Mouse (Mus musculus): ENCODE data around the gene Rpl18.

Rpl18 gene

GRCm38 (mm10) chr7:45715090-45715708, at the start of gene Rpl18:
TSS of gene Rpl18 (plus strand) at chr7:45715457.
- DNase-seq, result peak; percentile 99

GRCm38 (mm10) chr7:45666161-45666560, 49.1 kb upstream of the Rpl18 start, which contains the start of gene Fut2:
TSS of gene Fut2 (minus strand) at chr7:45666394.
- no peak for DNase-seq

- peak; percentile 31 for DNase-seq
Measured at GRCm38 (mm10) chr7:45667761-45668160, 47.5 kb upstream of the Rpl18 start.

- DNase-seq, result no peak
Measured at GRCm38 (mm10) chr7:45668921-45669320, 46.3 kb upstream of the Rpl18 start.

- no peak for DNase-seq
Measured at GRCm38 (mm10) chr7:45677627-45678295, 37.5 kb upstream of the Rpl18 start.

- no peak for DNase-seq
Measured at GRCm38 (mm10) chr7:45678513-45678912, 36.7 kb upstream of the Rpl18 start.

- DNase-seq, result no peak
Measured at GRCm38 (mm10) chr7:45679966-45680621, 35.2 kb upstream of the Rpl18 start.

- no peak for DNase-seq
Measured at GRCm38 (mm10) chr7:45681046-45681736, 34.1 kb upstream of the Rpl18 start.

- peak; percentile 84 for DNase-seq
Measured at GRCm38 (mm10) chr7:45682144-45683126, 32.8 kb upstream of the Rpl18 start.

- DNase-seq, result no peak
Measured at GRCm38 (mm10) chr7:45683396-45684050, 31.7 kb upstream of the Rpl18 start, which contains the start of gene Ntn5. TSS of gene Ntn5 (plus strand) at chr7:45684022.

- no peak for DNase-seq
Measured at GRCm38 (mm10) chr7:45685811-45686210, 29.4 kb upstream of the Rpl18 start.

GRCm38 (mm10) chr7:45686841-45687240, 28.4 kb upstream of the Rpl18 start:
- no peak for DNase-seq

- no peak for DNase-seq
Measured at GRCm38 (mm10) chr7:45689099-45689498, 26.2 kb upstream of the Rpl18 start.

- no peak for DNase-seq
Measured at GRCm38 (mm10) chr7:45689800-45690199, 25.5 kb upstream of the Rpl18 start.

- DNase-seq, result no peak
Measured at GRCm38 (mm10) chr7:45692364-45692763, 22.9 kb upstream of the Rpl18 start.

GRCm38 (mm10) chr7:45693921-45694591, 21.2 kb upstream of the Rpl18 start, which contains the start of gene Sec1:
TSS of gene Sec1 (minus strand) at chr7:45694402.
- DNase-seq, result no peak

- no peak for DNase-seq
Measured at GRCm38 (mm10) chr7:45695098-45695497, 20.2 kb upstream of the Rpl18 start.

- no peak for DNase-seq
Measured at GRCm38 (mm10) chr7:45697894-45698293, 17.4 kb upstream of the Rpl18 start.

GRCm38 (mm10) chr7:45699523-45700141, 15.6 kb upstream of the Rpl18 start, which contains the start of gene Car11:
TSS of gene Car11 (plus strand) at chr7:45699843.
- peak; percentile 59 for DNase-seq

- DNase-seq, result peak; percentile 80
Measured at GRCm38 (mm10) chr7:45700301-45701015, 14.8 kb upstream of the Rpl18 start.
